ENCODE assay signal across 8 mouse cellular contexts in the genomic region with DNA sequence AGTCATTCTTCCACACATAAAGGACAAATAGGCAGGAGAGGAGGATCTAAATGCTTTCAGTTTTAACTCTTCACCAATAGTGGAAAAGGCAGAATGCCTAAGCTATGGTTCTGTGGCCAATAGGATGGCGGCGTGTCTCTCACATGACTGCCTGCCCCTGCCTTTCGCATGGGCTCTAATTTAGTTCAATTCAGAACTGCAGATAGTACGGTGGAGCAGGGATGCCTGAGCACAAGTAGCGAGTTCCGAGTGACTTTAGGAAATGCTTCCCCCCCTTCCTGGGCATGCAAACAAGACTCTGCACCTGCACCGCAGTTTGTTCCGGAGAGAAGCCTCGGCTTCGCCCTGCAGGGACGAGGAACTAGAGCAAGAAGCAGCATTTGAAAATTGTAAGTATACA.
DNase-seq lines count a peak whose midpoint lies in the region; ATAC-seq and TF ChIP-seq lines count a peak whose summit lies in the region.

No protein-coding gene starts in this region.

- under 1% methylated on average over 11 of the region's 11 CpGs for WGBS in hindbrain, embryonic 11.5 days
- WGBS in lung, embryonic 16.5 days = 0% methylated on average over 11 of the region's 11 CpGs
- under 1% methylated on average over 11 of the region's 11 CpGs for WGBS in thymus, adult 2 months

- peak; percentile 94 for ATAC-seq in hindbrain, embryonic 11.5 days (ENCODE audit: low FRiP score)
- peak; percentile 97 for ATAC-seq in lung, embryonic 16.5 days (ENCODE audit: low read depth)

- H3K9me3 ChIP-seq in hindbrain, embryonic 11.5 days (ENCODE audit: control insufficient read depth, low read length) = no peaks in the 10 kb centered on the region
- H3K9me3 ChIP-seq in lung, embryonic 16.5 days (ENCODE audit: control insufficient read depth, low read length) = no peaks in the 10 kb centered on the region

- H3K4me1 ChIP-seq in hindbrain, embryonic 11.5 days (replicated peaks; ENCODE audit: control insufficient read depth, insufficient read depth, low read length) = no peaks in the 10 kb centered on the region
- peaks cover 14% of the 10 kb centered on the region for H3K4me1 ChIP-seq in lung, embryonic 16.5 days (replicated peaks; ENCODE audit: control insufficient read depth, insufficient read depth, low read length)
- H3K4me1 ChIP-seq in thymus, adult 2 months (replicated peaks; ENCODE audit: control insufficient read depth, insufficient read depth, low read length) = peaks cover 2% of the 10 kb centered on the region

- H3K27ac ChIP-seq in hindbrain, embryonic 11.5 days (ENCODE audit: low read depth, low read length) = peak overlapping the region; percentile 94
- peak overlapping the region; percentile 94 for H3K27ac ChIP-seq in lung, embryonic 16.5 days (ENCODE audit: low read length)
- H3K27ac ChIP-seq in thymus, adult 2 months (ENCODE audit: control insufficient read depth, insufficient read depth, low read length) = peak overlapping the region; percentile 93

- peak overlapping the region; percentile 63 for H3K4me2 ChIP-seq in hindbrain, embryonic 11.5 days (replicated peaks; ENCODE audit: low read depth, low read length)
- H3K4me2 ChIP-seq in lung, embryonic 16.5 days (ENCODE audit: low read depth, low read length) = peak overlapping the region; percentile 72

- no peak for TF ChIP-seq CTCF in thymus, adult 2 months (IDR thresholded peaks at IDR 0.05; ENCODE audit: borderline replicate concordance, control insufficient read depth, extremely low read depth, insufficient read depth, low read length, poor library complexity)

- peak; percentile 84 for DNase-seq in T-cell, adult 2 months (ENCODE audit: low spot score)
- peak; percentile 87 to 90 for DNase-seq in cerebellum, postnatal 14 days
- DNase-seq in frontal cortex, postnatal 10 days (ENCODE audit: low spot score in 2 of 2) = peak; percentile 87 to 88
- DNase-seq in hindbrain, embryonic 11.5 days (ENCODE audit: low spot score) = peak; percentile 82
- peak; percentile 95 for DNase-seq in layer of hippocampus, adult 9-11 months
- DNase-seq in ovary, adult 18-20 months (ENCODE audit: low spot score) = peak; percentile 80
- peak; percentile 92 for DNase-seq in thymus, adult 2 months

- no peaks in the 10 kb centered on the region for H3K27me3 ChIP-seq in hindbrain, embryonic 11.5 days (ENCODE audit: control insufficient read depth, insufficient read depth, low read length)
- no peaks in the 10 kb centered on the region for H3K27me3 ChIP-seq in lung, embryonic 16.5 days (ENCODE audit: control insufficient read depth, insufficient read depth, low read depth, low read length)
- H3K27me3 ChIP-seq in thymus, adult 2 months (ENCODE audit: control insufficient read depth, insufficient read depth, low read length) = no peaks in the 10 kb centered on the region

- H3K36me3 ChIP-seq in hindbrain, embryonic 11.5 days (ENCODE audit: control insufficient read depth, insufficient read depth, low read length) = no peaks in the 10 kb centered on the region
- H3K36me3 ChIP-seq in lung, embryonic 16.5 days (ENCODE audit: control insufficient read depth, insufficient read depth, low read length) = no peaks in the 10 kb centered on the region
- H3K36me3 ChIP-seq in thymus, adult 2 months (ENCODE audit: control insufficient read depth, insufficient read depth, low read length) = peaks cover 25% of the 10 kb centered on the region

- peak overlapping the region; percentile 62 for H3K4me3 ChIP-seq in hindbrain, embryonic 11.5 days (ENCODE audit: low read depth, low read length)
- H3K4me3 ChIP-seq in lung, embryonic 16.5 days (ENCODE audit: low read length) = peak overlapping the region; percentile 72
- peak overlapping the region; percentile 50 for H3K4me3 ChIP-seq in thymus, adult 2 months (ENCODE audit: control insufficient read depth, insufficient read depth, low read length)

- peak overlapping the region; percentile 83 for H3K9ac ChIP-seq in hindbrain, embryonic 11.5 days (ENCODE audit: low read depth, low read length)
- peak overlapping the region; percentile 81 for H3K9ac ChIP-seq in lung, embryonic 16.5 days (ENCODE audit: low read length)

- TF ChIP-seq POLR2A in thymus, adult 2 months (IDR thresholded peaks at IDR 0.05; ENCODE audit: control insufficient read depth, extremely low read depth, insufficient read depth, low read length, poor library complexity) = peak; percentile 94

Comparison
In these comparisons a context has a peak if more than half of its experiments do, and no peak if none do; other contexts are left out.
1. Peak in every context shown above with its lines: DNase-seq, ATAC-seq, H3K4me3 ChIP-seq and H3K27ac ChIP-seq.